Mouse (Mus musculus) gonadal fat pad, adult 2 months (tissue): Measurements from ENCODE around the gene Satb1. TPM values are rescaled to one million over a fixed set of nuclear protein-coding genes. Genes with fewer than 3 reads are reported as not detected.

Experiments
- DNase-seq: peaks from one replicate; pipeline ENCODE4 v3.0.0-alpha.2; 2012; ENCODE audit warnings: low read depth
- polyA plus RNA-seq: library from polyadenylated mRNA; depleted of rRNA; stranded (reverse); fragments of >200 nt; gene quantifications from 2 replicates; pipeline ENCODE4 v1.2.3, GENCODE M21; 2012

Gene Satb1
- polyA plus RNA-seq, 1 experiment, result 14.1 TPM

DNA sequence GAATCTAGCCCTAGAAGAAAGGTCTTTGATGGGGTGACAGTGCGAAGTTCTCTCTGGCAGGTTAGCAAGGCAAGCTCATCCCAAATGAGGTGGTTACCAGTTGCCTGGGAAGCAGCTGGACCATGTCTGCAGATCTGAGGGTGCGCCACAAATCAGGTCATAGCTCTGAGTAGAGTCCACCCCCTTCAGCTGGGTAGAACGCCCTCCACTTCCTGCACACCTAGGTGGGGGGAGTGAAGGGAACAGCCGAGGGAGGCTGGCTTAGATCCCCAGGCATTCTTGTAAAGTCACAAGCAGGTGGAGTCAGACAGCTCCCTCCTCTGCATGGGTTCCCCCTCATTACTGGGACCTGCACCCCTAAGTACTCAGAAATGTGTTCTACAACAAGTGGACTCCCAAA lies 6.6 kb downstream of the Satb1 start:
- DNase-seq, result no peak

DNA sequence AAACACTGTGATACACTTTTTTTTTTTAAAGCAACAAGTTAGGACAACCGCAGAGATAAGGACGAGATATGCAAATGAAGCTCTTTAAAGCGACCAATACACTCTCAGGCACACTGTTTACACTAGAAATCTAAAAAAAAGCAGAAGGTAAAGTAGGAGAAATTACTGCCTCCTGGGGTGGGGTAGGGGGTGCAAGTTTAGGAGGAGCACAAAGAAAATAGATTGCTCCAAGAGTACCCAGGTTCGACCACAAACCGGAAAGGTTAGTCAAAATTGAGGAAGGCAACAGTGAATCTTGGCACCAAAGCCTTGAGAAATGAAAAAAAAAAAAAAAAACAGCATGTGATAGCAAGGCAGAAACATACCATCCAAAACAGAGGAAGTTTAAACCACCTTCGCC lies 18.8 kb downstream of the Satb1 start:
- no peak for DNase-seq

DNA sequence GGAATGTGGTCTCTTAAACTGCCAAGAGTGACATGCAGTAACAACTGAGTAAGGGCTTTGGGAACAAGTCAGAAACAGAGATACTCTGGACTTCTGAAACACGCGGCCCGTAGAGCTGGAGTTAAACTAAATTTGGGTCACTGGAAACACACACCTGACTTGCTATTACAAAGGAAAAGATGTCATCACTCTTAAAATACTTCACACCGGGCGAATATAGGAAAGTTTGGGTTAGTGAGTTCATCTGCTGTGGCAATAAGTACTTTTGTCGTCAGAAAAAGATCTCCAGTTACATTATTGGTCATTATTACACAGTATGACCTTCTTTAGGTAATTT lies 19.3 kb downstream of the Satb1 start:
- no peak for DNase-seq

DNA sequence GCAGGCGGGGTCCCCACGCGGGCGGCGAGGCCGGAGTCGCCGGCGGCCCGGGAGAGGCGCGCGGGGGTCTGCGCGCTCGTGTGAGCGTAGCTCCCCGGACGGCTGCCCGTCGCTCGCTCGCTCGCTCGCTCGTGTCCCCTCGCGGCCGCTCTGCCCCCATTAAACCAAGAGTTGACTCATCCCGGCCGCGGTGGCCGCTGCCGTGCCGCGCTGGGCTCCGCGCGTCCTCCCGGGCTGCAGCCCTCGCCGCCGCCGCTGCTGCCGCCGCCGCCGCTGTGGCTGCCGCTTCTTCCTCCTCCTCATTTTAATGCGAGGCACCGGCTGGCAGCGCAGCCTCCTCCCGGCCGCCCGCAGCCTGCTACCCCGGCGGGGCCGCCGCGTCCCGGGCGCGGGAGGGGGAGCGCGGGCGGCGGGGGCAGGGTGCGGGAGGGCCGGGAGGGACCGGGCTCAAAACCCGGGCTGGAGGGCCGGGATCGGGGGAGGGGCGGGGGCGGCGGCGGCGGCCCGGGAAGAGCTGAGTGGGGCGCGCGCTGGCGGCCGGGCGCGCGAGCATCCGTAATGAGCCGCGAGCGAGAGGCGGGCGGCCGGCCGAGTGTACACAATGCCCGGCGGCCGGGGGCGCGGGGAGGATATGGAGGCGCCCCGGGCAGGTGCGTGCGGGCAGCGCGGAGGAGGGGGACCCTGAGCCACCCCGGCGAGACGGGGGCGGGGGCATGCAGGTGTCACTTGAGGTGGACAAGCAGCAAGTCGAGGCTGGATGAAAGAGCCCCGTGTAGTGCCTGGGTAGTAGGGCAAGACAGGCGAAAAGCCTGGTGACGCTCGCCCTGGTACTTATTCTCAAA lies 19.9 kb downstream of the Satb1 start:
- DNase-seq, result no peak

- DNase-seq, result no peak
Observed at GRCm38 (mm10) chr17:51812261-51812941, 20.7 kb downstream of the Satb1 start.

DNA sequence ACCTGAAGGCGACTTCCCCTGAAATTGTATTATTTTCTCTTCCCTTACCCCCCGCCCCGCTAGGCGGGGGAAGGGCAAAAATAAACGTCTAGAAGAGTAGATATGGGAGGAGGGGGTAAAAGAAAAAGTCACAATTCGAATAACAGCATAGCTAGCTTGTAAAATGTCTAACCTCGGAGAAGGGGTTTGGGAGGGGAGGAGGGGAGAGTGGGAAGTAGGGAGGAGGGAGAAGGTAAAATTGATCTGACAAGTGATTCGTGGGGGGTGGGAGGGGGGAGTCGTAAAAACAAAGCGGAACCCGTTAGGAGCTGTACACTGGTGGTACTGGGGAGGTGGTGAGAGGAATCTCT lies 21.2 kb downstream of the Satb1 start:
- no peak for DNase-seq

DNA sequence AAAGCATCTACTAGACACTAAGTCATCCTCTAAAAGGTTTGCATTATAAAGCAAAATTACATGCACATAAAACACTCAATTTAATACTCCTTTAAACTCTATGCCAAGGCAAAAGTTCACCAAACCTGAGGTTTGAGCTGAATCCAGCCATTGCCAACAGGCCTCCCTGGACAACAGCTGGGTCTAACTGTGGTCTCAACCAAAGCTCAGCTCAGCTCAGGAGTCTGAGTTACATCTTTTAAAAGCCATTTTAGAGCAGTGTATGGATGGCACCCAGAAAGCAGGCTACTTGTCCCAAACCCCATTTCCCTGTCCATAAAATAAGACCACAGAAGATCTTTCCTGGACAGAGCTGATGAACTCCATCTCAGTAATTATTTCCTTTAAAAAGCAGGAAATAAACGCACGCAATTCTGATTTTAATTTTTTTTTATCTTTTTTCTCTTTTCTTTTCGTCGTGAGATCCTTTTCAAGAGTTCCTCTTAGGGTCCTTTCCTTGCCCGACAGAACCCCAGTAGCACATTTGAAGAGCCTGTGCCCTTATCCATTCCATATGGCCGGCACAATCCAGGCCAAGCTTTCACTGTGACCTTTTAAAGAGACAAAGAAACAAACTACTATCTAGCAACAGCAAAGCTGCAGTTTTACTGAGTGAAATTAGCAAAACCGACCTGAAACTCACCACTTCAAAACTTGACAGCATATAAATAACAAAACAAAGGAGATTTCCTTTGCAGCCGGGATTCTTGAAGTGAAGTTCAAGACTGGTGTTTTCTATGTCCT lies 21.8 kb downstream of the Satb1 start:
- DNase-seq, result no peak

DNA sequence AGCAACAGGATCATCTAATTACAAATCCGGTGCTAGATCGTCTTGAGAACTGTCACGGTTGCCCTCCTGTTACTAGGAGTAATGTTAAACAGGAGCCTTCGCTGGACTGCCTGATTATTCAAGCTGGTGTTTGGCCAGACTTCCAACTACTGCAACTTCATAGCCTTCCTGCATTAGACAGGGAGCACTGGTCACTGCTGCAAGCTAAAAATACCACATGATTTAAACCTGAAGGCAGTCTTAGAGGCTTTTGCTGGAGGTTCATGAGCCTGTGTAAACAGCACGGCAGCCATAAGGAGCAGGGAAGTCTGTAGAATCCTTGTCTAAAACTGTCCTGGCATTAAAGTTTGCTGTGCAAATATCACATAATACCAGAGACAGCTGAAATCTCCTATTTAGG lies 25.7 kb downstream of the Satb1 start:
- DNase-seq, result no peak

- no peak for DNase-seq
Observed at GRCm38 (mm10) chr17:51806124-51806960, 26.7 kb downstream of the Satb1 start.

DNA sequence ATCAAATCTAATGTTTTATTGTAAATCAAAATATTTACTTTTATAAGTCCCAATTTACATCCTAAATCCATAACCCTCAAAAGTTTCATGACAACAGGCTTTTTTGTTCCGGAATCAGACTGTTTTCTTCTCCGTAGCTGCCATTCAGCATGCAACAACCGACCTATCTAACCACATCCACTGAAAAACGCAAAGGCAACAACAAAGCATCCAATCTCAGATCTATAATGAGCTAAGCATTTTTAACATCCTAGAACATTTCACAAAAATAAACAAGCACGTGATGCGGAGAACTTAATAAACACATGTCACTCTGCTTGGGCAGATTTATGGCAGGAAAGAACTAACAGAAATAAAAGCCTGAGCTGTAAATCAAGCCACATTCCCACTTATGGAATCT lies 32.9 kb downstream of the Satb1 start:
- DNase-seq, result no peak

- DNase-seq, result no peak
Observed at GRCm38 (mm10) chr17:51796459-51796858, 36.6 kb downstream of the Satb1 start.

- DNase-seq, result no peak
Observed at GRCm38 (mm10) chr17:51791226-51791625, 41.9 kb downstream of the Satb1 start.

DNA sequence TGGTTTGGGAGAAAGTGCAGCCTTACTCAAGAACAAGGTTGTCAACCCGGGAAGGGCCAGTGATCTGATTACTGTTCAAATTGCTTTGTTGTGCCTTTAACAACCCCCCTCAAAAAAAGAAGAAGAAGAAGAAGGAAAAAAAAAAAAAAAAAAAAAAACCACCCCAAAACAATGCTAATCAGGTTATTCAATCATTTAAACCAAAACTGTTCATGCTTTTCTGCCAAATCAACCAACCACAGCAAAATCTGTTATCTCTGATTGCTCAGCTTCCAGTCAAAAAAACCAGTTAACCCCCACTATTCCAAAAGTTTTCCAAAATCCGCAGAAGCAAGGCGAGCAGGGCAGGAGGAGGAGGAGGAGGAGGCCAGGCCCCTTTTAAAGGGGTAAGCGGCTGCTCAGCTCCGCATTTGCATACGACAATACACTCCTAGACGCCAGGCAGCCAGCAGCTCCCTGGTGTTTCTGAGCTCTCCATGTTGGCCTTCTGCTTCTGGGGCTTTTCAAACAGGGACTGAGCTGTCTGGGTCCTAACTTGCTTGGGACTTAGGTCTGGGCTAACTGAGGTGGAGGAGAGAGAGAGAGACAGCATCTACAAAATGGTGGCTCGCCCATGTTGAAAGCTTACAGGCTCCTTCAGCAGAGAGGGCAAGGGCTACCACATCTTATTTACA lies 42.6 kb downstream of the Satb1 start:
- no peak for DNase-seq

DNA sequence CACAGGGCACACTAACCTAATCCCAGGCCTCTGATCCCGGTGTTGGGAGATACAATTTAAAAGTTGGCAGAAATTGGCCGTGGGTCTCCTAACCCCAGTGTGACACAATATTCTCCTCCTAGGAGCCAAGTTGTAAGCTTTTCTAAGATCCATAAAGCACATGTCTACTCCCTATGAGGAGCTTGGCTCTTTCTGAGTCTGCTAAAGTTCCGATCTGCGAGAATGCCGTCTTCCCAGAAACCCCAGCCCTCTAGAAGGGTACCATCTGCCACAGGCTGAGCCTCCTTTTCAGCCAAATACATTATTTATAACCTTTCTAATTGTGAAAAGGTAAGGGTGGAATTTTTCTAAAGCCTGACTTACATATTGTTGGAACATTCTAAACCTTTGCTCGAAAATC lies 43.3 kb downstream of the Satb1 start:
- DNase-seq, result peak; percentile 13

DNA sequence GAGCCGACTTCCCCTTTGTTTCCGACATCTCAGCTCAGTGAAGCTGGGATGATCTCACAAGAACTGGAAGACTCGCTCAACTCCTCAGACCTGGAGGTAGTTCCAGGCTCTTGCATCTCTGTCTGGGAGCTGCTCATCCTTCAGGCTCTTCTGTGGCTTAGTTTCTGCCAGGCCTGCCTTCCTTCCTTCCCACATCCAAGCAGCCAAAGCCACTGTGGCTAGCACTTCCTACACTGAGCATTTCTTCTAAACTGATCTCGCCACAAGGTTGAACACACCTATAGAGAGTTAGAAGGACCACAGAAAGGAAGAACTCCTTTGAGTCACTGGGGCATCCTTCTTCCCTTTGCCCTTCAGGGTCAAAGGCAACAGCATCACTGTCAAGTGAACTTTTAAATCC lies 44.0 kb downstream of the Satb1 start:
- DNase-seq, result no peak

DNA sequence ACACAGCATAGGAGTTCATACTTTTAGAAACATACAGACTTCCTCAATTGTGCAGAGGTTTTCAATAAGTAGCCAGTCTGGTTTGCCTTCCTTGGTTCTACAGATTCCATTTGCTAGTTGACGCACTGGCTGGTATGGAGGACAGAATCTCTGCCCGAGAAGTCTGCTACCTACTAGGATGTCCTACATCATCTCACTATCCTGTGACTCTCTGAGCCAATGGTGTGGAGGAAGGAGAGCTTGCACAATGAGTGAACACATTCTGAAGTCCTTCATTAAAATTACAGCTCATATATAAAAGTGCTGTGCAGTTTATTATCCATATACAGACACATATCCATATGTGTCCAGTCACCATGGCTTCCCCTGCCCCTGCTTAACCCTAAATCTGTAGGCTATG lies 45.1 kb downstream of the Satb1 start:
- no peak for DNase-seq

GRCm38 (mm10) chr17:51786050-51786449 lies 47.0 kb downstream of the Satb1 start:
- no peak for DNase-seq

- DNase-seq, result no peak
Observed at GRCm38 (mm10) chr17:51784935-51785334, 48.2 kb downstream of the Satb1 start.

DNA sequence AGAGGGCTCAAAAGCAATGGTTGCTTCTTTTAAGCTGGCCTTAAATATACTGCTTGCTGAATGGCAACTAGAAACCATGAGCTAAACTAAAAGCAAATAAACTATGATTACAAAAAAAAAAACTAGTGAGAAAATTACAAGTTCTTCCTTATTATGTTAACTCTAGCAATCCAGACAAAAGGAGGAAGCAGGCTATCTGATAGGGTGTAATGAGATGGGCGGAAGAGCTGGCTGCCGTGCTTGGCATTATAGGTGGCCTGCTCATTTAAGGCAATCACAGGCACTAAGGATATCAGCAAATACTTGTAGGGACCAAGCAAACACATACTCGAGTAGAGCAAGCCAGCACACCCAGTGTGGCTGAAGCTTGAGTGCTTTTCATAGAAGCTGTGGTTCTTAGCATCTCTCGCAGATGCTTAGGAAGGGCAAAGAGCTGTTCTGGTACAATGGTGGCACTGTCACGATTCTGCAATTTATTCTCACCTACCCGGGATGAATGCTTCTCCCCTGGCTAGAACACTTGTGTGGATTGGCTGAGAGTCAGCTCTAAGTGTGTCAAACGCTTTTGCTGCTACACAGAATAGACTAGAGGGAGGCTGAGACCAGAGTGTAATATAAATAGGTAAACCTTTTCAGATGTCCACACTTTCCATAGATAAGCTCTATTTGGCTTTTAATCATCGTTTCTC lies 49.4 kb downstream of the Satb1 start:
- DNase-seq, result no peak

DNA sequence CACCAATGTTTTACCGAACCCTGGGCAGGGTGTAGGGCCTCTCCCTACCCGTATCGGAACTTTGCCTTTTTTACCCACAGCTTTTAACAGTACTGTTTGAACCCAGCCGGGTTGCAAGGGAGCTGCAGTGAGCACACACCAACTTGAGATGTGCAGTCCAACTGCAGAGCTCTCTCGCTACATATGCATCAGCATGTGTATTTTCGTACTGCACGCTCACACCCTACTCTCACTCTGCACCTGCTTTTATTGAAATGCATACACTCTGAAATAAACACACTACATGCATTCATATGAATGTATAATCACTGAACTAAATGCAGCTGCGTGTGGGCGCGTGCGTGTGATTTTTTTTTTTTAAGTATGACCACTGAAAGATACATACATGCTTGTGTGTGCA lies 53.1 kb downstream of the Satb1 start:
- DNase-seq, result no peak

GRCm38 (mm10) chr17:51778961-51779360 lies 54.1 kb downstream of the Satb1 start:
- no peak for DNase-seq
